Mouse (Mus musculus): Measurements from ENCODE around the gene Emilin2. TPM values are rescaled to one million over a fixed set of nuclear protein-coding genes. Genes with fewer than 3 reads are reported as not detected.
"Not testable (repeated sequence)": the region's sequence is repeated elsewhere in the genome, so short reads cannot be mapped to it uniquely, and the experiment has no call there.

Gene Emilin2
- polyA plus RNA-seq, 1 experiment from 2014 or later, result 2.0 TPM

DNA sequence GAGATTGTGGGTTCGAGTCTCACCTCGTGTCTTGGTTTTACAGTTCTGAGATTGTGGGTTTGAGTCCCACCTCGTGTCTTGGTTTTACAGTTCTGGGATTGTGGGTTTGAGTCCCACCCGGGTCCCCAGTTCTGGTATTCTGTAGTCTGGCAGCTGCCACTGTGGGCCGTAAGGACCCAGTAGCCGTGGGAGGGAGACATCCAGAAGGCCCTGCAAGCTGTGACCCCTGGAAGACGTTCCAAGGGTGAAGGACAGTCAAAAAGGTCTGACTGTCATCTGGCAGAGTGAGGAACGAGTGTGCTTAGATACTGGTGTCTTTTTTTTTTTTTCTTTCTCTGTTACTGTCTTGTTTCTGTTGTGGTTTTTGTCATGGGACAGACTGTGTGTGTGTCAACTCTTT is 9.0 kb upstream of the Emilin2 start:
- not testable (repeated sequence) for H3K9ac ChIP-seq (replicated peaks; ENCODE audit: low read depth, low read length); H3K4me1 ChIP-seq (ENCODE audit: control insufficient read depth, insufficient read depth, low read length); H3K36me3 ChIP-seq (ENCODE audit: control insufficient read depth, insufficient read depth, low read length); H3K27me3 ChIP-seq (ENCODE audit: control insufficient read depth, insufficient read depth, low read length); ATAC-seq (ENCODE audit: low read depth); H3K4me3 ChIP-seq (ENCODE audit: low read depth, low read length); H3K4me2 ChIP-seq (ENCODE audit: low read depth, low read length); H3K27ac ChIP-seq (ENCODE audit: low read depth, low read length); H3K9me3 ChIP-seq (ENCODE audit: control insufficient read depth, low read length)
- WGBS, result 88% methylated on average over 8 of the region's 8 CpGs

- 95% methylated on average over 3 of the region's 3 CpGs for WGBS
- no peak for ATAC-seq (ENCODE audit: low read depth)
- Histone ChIP-seq H3K4me3 (ENCODE audit: low read depth, low read length) (no peak overlapping the region), H3K27me3 (ENCODE audit: control insufficient read depth, insufficient read depth, low read length) (no peaks in the 10 kb centered on the region), H3K27ac (ENCODE audit: low read depth, low read length) (no peak overlapping the region), H3K36me3 (ENCODE audit: control insufficient read depth, insufficient read depth, low read length) (no peaks in the 10 kb centered on the region), H3K9ac (replicated peaks; ENCODE audit: low read depth, low read length) (no peak overlapping the region), H3K9me3 (ENCODE audit: control insufficient read depth, low read length) (no peaks in the 10 kb centered on the region), H3K4me1 (ENCODE audit: control insufficient read depth, insufficient read depth, low read length) (no peaks in the 10 kb centered on the region), H3K4me2 (ENCODE audit: low read depth, low read length) (no peak overlapping the region)
Observed at GRCm38 (mm10) chr17:71319361-71319760, 7.6 kb upstream of the Emilin2 start.

GRCm38 (mm10) chr17:71317571-71317970 is 5.8 kb upstream of the Emilin2 start:
- Histone ChIP-seq H3K4me1 (ENCODE audit: control insufficient read depth, insufficient read depth, low read length) (no peaks in the 10 kb centered on the region), H3K9ac (replicated peaks; ENCODE audit: low read depth, low read length) (no peak overlapping the region), H3K36me3 (ENCODE audit: control insufficient read depth, insufficient read depth, low read length) (no peaks in the 10 kb centered on the region), H3K27me3 (ENCODE audit: control insufficient read depth, insufficient read depth, low read length) (no peaks in the 10 kb centered on the region), H3K9me3 (ENCODE audit: control insufficient read depth, low read length) (no peaks in the 10 kb centered on the region), H3K27ac (ENCODE audit: low read depth, low read length) (no peak overlapping the region), H3K4me3 (ENCODE audit: low read depth, low read length) (no peak overlapping the region), H3K4me2 (ENCODE audit: low read depth, low read length) (no peak overlapping the region)
- no peak for ATAC-seq (ENCODE audit: low read depth)
- WGBS, result 88% methylated on average over 4 of the region's 4 CpGs

- Histone ChIP-seq H3K27me3 (ENCODE audit: control insufficient read depth, insufficient read depth, low read length) (peaks cover 4% of the 10 kb centered on the region; the same call in 1 of the 2 replicates), H3K27ac (ENCODE audit: low read depth, low read length) (no peak overlapping the region), H3K36me3 (ENCODE audit: control insufficient read depth, insufficient read depth, low read length) (no peaks in the 10 kb centered on the region), H3K9me3 (ENCODE audit: control insufficient read depth, low read length) (no peaks in the 10 kb centered on the region), H3K4me2 (ENCODE audit: low read depth, low read length) (no peak overlapping the region), H3K4me3 (ENCODE audit: low read depth, low read length) (no peak overlapping the region), H3K4me1 (ENCODE audit: control insufficient read depth, insufficient read depth, low read length) (no peaks in the 10 kb centered on the region), H3K9ac (replicated peaks; ENCODE audit: low read depth, low read length) (no peak overlapping the region)
- WGBS, result 81% methylated on average over 4 of the region's 4 CpGs
- ATAC-seq (ENCODE audit: low read depth), result no peak
Observed at GRCm38 (mm10) chr17:71314315-71314714, 2.5 kb upstream of the Emilin2 start.

GRCm38 (mm10) chr17:71310486-71311339 is 1.1 kb downstream of the Emilin2 start:
- Histone ChIP-seq H3K4me1 (ENCODE audit: control insufficient read depth, insufficient read depth, low read length) (no peaks in the 10 kb centered on the region), H3K4me2 (ENCODE audit: low read depth, low read length) (peak overlapping the region; percentile 100), H3K9me3 (ENCODE audit: control insufficient read depth, low read length) (no peaks in the 10 kb centered on the region), H3K9ac (replicated peaks; ENCODE audit: low read depth, low read length) (peak overlapping the region; percentile 60), H3K27me3 (ENCODE audit: control insufficient read depth, insufficient read depth, low read length) (peaks cover 4% of the 10 kb centered on the region; the same call in 1 of the 2 replicates), H3K36me3 (ENCODE audit: control insufficient read depth, insufficient read depth, low read length) (no peaks in the 10 kb centered on the region), H3K4me3 (ENCODE audit: low read depth, low read length) (peak overlapping the region; percentile 55), H3K27ac (ENCODE audit: low read depth, low read length) (no peak overlapping the region)
- ATAC-seq (ENCODE audit: low read depth), result peak; percentile 63
- WGBS, result under 1% methylated on average over 64 of the region's 67 CpGs

- Histone ChIP-seq H3K4me3 (ENCODE audit: low read depth, low read length) (peak overlapping the region; percentile 55), H3K27me3 (ENCODE audit: control insufficient read depth, insufficient read depth, low read length) (peaks cover 4% of the 10 kb centered on the region; the same call in 1 of the 2 replicates), H3K4me1 (ENCODE audit: control insufficient read depth, insufficient read depth, low read length) (no peaks in the 10 kb centered on the region), H3K4me2 (ENCODE audit: low read depth, low read length) (peak overlapping the region; percentile 100), H3K9ac (replicated peaks; ENCODE audit: low read depth, low read length) (peak overlapping the region; percentile 60; the same call in 1 of the 2 replicates), H3K27ac (ENCODE audit: low read depth, low read length) (no peak overlapping the region), H3K36me3 (ENCODE audit: control insufficient read depth, insufficient read depth, low read length) (no peaks in the 10 kb centered on the region), H3K9me3 (ENCODE audit: control insufficient read depth, low read length) (no peaks in the 10 kb centered on the region)
- peak; percentile 38; the same call in 1 of the 2 replicates for ATAC-seq (ENCODE audit: low read depth)
- 2% methylated on average over 23 of the region's 23 CpGs for WGBS
Observed at GRCm38 (mm10) chr17:71309711-71310485, 1.9 kb downstream of the Emilin2 start.

- H3K4me1 ChIP-seq (ENCODE audit: control insufficient read depth, insufficient read depth, low read length), result no peaks in the 10 kb centered on the region
- H3K36me3 ChIP-seq (ENCODE audit: control insufficient read depth, insufficient read depth, low read length), result no peaks in the 10 kb centered on the region
- H3K9me3 ChIP-seq (ENCODE audit: control insufficient read depth, low read length), result no peaks in the 10 kb centered on the region
- no peak overlapping the region for H3K4me2 ChIP-seq (ENCODE audit: low read depth, low read length)
- H3K27ac ChIP-seq (ENCODE audit: low read depth, low read length), result no peak overlapping the region
- no peak overlapping the region for H3K4me3 ChIP-seq (ENCODE audit: low read depth, low read length)
- WGBS, result 10% methylated on average over 14 of the region's 14 CpGs
- no peak overlapping the region for H3K9ac ChIP-seq (replicated peaks; ENCODE audit: low read depth, low read length)
- no peak for ATAC-seq (ENCODE audit: low read depth)
- H3K27me3 ChIP-seq (ENCODE audit: control insufficient read depth, insufficient read depth, low read length), result peaks cover 4% of the 10 kb centered on the region; the same call in 1 of the 2 replicates
Observed at GRCm38 (mm10) chr17:71309141-71309540, 2.6 kb downstream of the Emilin2 start.

DNA sequence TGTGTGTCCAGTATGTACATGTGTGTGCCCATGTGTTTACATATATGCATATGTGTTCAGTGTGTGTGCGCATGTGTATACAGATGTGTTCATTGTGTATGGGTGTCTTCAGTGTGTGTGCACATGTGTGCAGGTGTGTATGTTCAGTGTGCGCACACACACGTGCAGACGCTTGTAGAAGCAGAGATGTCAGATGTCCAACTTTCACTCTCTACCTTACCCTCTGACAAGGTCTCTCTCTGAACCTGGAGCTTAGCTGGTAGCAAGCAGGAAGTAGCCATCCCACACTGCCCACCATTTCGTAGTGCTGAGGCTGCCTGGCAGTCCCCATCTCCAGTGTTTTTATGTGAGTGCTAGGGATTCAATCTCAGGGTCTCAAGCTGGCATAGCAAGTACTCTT is 3.5 kb downstream of the Emilin2 start:
- Histone ChIP-seq H3K36me3 (ENCODE audit: control insufficient read depth, insufficient read depth, low read length) (no peaks in the 10 kb centered on the region), H3K27me3 (ENCODE audit: control insufficient read depth, insufficient read depth, low read length) (peaks cover 4% of the 10 kb centered on the region; the same call in 1 of the 2 replicates), H3K4me1 (ENCODE audit: control insufficient read depth, insufficient read depth, low read length) (no peaks in the 10 kb centered on the region), H3K9me3 (ENCODE audit: control insufficient read depth, low read length) (no peaks in the 10 kb centered on the region), H3K27ac (ENCODE audit: low read depth, low read length) (no peak overlapping the region), H3K9ac (replicated peaks; ENCODE audit: low read depth, low read length) (no peak overlapping the region), H3K4me3 (ENCODE audit: low read depth, low read length) (no peak overlapping the region), H3K4me2 (ENCODE audit: low read depth, low read length) (no peak overlapping the region)
- no peak for ATAC-seq (ENCODE audit: low read depth)
- 91% methylated on average over 5 of the region's 5 CpGs for WGBS

Data from neural tube, embryonic 14.5 days (tissue).